Mouse (Mus musculus) liver, embryonic 14.5 days (tissue): ENCODE measurements around the gene Tarsl2. TPM values are rescaled to one million over a fixed set of nuclear protein-coding genes. Genes with fewer than 3 reads are reported as not detected.

Experiments
- ATAC-seq: fragments of 200-750 bp; cut with Nextera tagmentation; 2 replicates; pipeline ENCODE4 v1.8.0; 2017; ENCODE audit warnings: moderate number of reproducible peaks, mild to moderate bottlenecking, moderate library complexity; ENCODE audit not compliant: insufficient read depth
- DNase-seq, 3 experiments: peaks; one replicate each; pipeline ENCODE4 v3.0.0-alpha.2; 2012 to 2013; ENCODE audit warnings: low read depth in 3 of 3, low spot score in 3 of 3
- H3K27ac ChIP-seq: fragments of 300-500 bp; sonication (generic); 2 replicates; pipeline ENCODE4 v1.5.1; 2014; ENCODE audit warnings: moderate library complexity, mild to moderate bottlenecking, control low read depth, inconsistent platforms
- H3K27me3 ChIP-seq: fragments of 300-500 bp; sonication (generic); 2 replicates; pipeline ENCODE4 v1.6.1; 2014; ENCODE audit warnings: mild to moderate bottlenecking, low read length, moderate library complexity; ENCODE audit not compliant: control insufficient read depth, insufficient read depth
- H3K36me3 ChIP-seq: fragments of 300-500 bp; sonication (generic); replicated peaks from 2 replicates; pipeline ENCODE4 v1.6.1; 2014; ENCODE audit warnings: low read depth; ENCODE audit not compliant: control insufficient read depth, insufficient read depth
- H3K4me1 ChIP-seq, 2 experiments: fragments of 200-500 bp in 1 of 2; fragments of 300-500 bp in 1 of 2; sonication (generic) in 1 of 2; replicated peaks; 2 replicates each; pipeline ENCODE4 v1.6.1; 2012 to 2014; ENCODE audit warnings: antibody characterized with exemption in 1 of 2, inconsistent platforms in 1 of 2, low read length in 1 of 2; ENCODE audit not compliant: control insufficient read depth in 2 of 2, insufficient read depth in 2 of 2
- H3K4me2 ChIP-seq: fragments of 300-500 bp; sonication (generic); 2 replicates; pipeline ENCODE4 v1.6.1; 2014; ENCODE audit warnings: low read depth, mild to moderate bottlenecking, control low read depth, moderate library complexity
- H3K4me3 ChIP-seq, 2 experiments: fragments of 200-500 bp in 1 of 2; fragments of 300-500 bp in 1 of 2; sonication (generic) in 1 of 2; 2 replicates each; pipeline ENCODE4 v1.5.1; 2012 to 2014; ENCODE audit warnings: low read depth in 2 of 2, low read length in 2 of 2, mild to moderate bottlenecking in 2 of 2, control low read depth in 1 of 2, inconsistent platforms in 1 of 2, moderate library complexity in 1 of 2; ENCODE audit not compliant: insufficient read depth in 1 of 2
- H3K9ac ChIP-seq: fragments of 300-500 bp; sonication (generic); replicated peaks from 2 replicates; pipeline ENCODE4 v1.6.1; 2014; ENCODE audit warnings: mild to moderate bottlenecking, control low read depth, moderate library complexity
- H3K9me3 ChIP-seq: fragments of 300-500 bp; sonication (generic); 2 replicates; pipeline ENCODE4 v1.6.1; 2016; ENCODE audit warnings: low read length, mixed read lengths; ENCODE audit not compliant: control insufficient read depth
- CTCF ChIP-seq: IDR thresholded peaks from 2 replicates; pipeline ENCODE4 v1.5.1; 2016; ENCODE audit warnings: antibody characterized with exemption, low read depth, control low read depth
- EP300 ChIP-seq: IDR thresholded peaks from 2 replicates; pipeline ENCODE4 v1.6.1; 2016; ENCODE audit warnings: antibody characterized with exemption, low read depth
- WGBS: fragments of 180-500 bp; shearing (Covaris S2); extraction: QIAGEN DNeasy Blood & Tissue Kit; methylation state at CpG from one replicate; pipeline ENCODE4 v1.1.7; 2014; ENCODE audit not compliant: insufficient replicate concordance; 5-methylcytosine and 5-hydroxymethylcytosine counted together
- polyA plus RNA-seq, 2 experiments: library from polyadenylated mRNA; depleted of rRNA in 1 of 2; stranded (reverse) in 1 of 2; unstranded in 1 of 2; fragments of >200 nt; fragmentation: Nextera tagmentation in 1 of 2; extraction: Ambion mirVana in 1 of 2; gene quantifications; 2 replicates each; pipeline versions ENCODE4 v1.2.1 to v1.2.3; 2012 to 2014

The Tarsl2 gene
- polyA plus RNA-seq (2012; rRNA removed): 6.3 and 10.7 TPM in 2 replicates
- polyA plus RNA-seq (2014; fragmentation: Nextera tagmentation; extraction: Ambion mirVana): 18.2 and 22.9 TPM in 2 replicates

DNA sequence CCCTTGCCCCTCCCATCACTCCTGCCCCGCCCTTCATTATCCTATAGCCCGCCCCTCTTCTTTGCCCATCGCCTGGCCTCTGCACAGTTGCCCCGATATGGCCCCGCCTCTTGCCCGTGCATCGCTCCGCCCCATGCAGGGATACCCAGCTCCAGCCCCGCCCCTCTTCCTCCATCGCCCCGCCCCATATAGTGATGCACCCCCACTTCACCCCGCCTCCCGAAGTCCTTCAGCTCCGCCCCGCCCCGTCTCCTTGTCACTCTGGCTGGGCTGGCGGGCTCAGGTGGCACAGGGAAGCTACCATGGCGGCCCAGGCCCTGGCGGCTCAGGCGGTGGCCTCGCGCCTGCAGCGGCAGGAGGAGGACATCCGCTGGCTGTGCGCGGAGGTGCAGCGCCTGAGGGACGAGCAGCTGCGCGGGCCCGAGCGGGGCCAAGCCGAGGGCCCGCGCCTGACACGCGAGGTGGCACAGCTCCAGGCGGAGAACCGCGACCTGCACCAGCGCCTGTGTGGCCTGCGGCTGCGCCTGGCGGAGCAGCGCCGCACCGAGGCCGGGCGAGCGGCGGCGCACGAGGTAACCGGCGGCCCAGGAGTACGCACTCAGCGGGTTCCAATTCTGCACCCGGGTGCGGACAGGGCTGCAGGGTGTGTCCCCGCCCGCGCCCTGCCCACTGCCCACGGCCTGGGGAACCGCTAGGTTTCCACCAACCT is at the start of gene Tarsl2:
Gene Tarsl2 (plus strand): TSS at position 256 of the 709 bp plus-strand sequence.
- H3K4me1 ChIP-seq: peaks cover 25 to 33% of the 10 kb centered on the region in 2 experiments
- H3K36me3 ChIP-seq: peaks cover 18% of the 10 kb centered on the region
- H3K27me3 ChIP-seq: no peaks in the 10 kb centered on the region
- peak within 1 kb of the TSS; percentile 92 for H3K4me2 ChIP-seq
- WGBS: under 1% methylated on average over 56 of the region's 64 CpGs
- peak; percentile 89 to 95 (median 91) for DNase-seq
- H3K4me3 ChIP-seq: peak within 1 kb of the TSS; percentile 62 to 83
- peak within 1 kb of the TSS; percentile 82 for H3K9ac ChIP-seq
- peak within 1 kb of the TSS; percentile 86 for H3K27ac ChIP-seq
- ATAC-seq: peak; percentile 88
- H3K9me3 ChIP-seq: no peaks in the 10 kb centered on the region
- TF ChIP-seq CTCF (no peak; the same call in none of the 2 replicates), EP300 (no peak)

DNA sequence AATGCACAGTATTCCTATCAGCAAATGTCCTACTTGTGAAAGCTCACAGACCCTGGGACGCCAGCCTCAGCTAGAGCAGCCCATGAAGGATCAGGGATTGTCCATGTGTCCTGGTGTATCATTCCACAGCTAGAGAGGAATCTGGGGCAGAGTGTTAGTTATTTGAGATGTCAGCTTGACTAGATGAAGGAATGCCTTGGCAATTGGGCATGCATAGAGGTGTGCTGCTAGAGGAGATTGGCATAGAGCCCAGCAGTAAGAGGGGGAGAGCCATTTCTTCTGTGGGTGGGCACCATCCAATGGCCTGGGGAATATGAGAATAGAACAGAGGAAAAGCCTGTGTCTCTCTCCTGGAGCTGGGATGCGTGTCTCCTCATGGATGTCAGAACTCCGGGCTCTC is 38.6 kb upstream of the Tarsl2 start:
- WGBS: 42% methylated on average over 3 of the region's 3 CpGs
- Histone ChIP-seq H3K4me2 (no peak overlapping the region), H3K27ac (no peak overlapping the region), H3K4me1 (no peaks in the 10 kb centered on the region), H3K27me3 (no peaks in the 10 kb centered on the region), H3K9ac (no peak overlapping the region), H3K36me3 (no peaks in the 10 kb centered on the region), H3K9me3 (no peaks in the 10 kb centered on the region), H3K4me3 (no peak overlapping the region)
- TF ChIP-seq CTCF (no peak), EP300 (no peak)
- DNase-seq (no peak), ATAC-seq (no peak)

DNA sequence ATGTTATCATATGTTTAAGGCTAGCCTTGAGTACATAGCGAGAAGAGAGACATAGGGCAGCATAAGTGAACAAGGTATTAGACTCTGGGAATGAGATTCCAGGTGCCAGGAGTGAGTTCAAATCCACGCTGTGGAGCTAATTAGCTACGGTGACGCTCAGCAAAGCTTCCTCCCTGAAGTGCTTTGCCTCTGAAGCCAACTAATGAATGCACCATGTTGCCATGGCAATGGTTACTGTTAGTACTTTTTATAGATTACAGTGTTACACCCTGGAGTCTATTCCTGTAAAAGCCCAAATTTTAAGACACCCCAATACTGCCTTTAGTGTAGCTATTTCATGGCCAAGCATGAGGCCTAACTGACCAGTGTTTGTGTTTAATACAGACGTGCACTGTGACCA is 37.7 kb upstream of the Tarsl2 start:
- TF ChIP-seq EP300 (no peak), CTCF (no peak)
- H3K4me3 ChIP-seq: no peak overlapping the region
- 54% methylated on average over 5 of the region's 5 CpGs for WGBS
- no peaks in the 10 kb centered on the region for H3K9me3 ChIP-seq
- DNase-seq (no peak), ATAC-seq (no peak)
- H3K9ac ChIP-seq: no peak overlapping the region
- no peak overlapping the region for H3K27ac ChIP-seq
- no peaks in the 10 kb centered on the region for H3K4me1 ChIP-seq
- H3K4me2 ChIP-seq: no peak overlapping the region
- no peaks in the 10 kb centered on the region for H3K27me3 ChIP-seq
- no peaks in the 10 kb centered on the region for H3K36me3 ChIP-seq

DNA sequence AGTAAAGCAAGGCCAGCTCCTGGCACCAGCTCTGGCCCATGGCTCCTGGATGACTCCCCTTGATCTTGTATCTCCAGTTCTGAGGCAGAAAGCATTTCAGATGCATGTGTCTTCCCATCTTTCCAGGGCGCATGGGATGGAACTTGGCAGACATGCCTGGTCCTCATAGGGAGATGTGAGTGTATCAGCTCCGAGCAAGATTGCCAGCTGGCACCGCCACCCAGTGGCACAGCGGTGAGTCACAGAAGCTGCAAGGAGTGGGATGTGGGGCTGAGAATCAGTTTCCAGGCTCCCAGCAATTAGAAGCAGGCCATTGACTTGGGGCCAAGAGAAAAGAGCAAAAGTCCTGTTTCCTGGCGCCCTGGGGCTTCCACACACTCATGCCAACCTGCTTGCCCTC is 34.5 kb upstream of the Tarsl2 start:
- TF ChIP-seq EP300 (no peak), CTCF (0 out of 2 replicates have a peak, but pooled peaks have one; percentile 8)
- no peak for DNase-seq
- 68% methylated on average over 5 of the region's 5 CpGs for WGBS
- Histone ChIP-seq H3K9ac (no peak overlapping the region), H3K4me1 (no peaks in the 10 kb centered on the region), H3K27ac (no peak overlapping the region), H3K27me3 (no peaks in the 10 kb centered on the region), H3K9me3 (no peaks in the 10 kb centered on the region), H3K36me3 (no peaks in the 10 kb centered on the region), H3K4me3 (no peak overlapping the region), H3K4me2 (no peak overlapping the region)
- no peak for ATAC-seq

DNA sequence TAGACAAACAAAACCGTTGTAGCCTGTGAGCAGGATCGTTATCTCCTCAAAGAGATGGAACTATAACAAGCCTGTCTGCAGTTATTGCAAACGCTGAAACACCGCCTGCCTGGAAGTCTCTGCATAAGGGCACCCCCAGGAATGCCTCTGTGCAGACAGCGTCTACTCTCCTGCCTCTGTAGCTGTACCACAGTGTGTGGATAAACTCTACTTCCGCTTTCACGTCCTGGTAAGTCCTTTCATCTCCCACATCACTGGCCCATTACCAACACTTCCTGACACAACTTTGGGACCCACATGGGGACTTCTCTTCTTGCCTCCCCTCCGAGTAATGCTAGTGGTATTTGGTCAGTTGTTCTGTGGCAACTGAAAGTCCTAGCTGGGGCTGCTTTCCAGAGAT is 34.0 kb upstream of the Tarsl2 start:
- DNase-seq (no peak), ATAC-seq (no peak)
- no peaks in the 10 kb centered on the region for H3K4me1 ChIP-seq
- H3K36me3 ChIP-seq: no peaks in the 10 kb centered on the region
- no peak overlapping the region for H3K9ac ChIP-seq
- no peaks in the 10 kb centered on the region for H3K27me3 ChIP-seq
- no peak overlapping the region for H3K27ac ChIP-seq
- 50% methylated on average over 8 of the region's 8 CpGs for WGBS
- TF ChIP-seq EP300: no peak
- TF ChIP-seq CTCF: no peak
- no peak overlapping the region for H3K4me2 ChIP-seq
- H3K9me3 ChIP-seq: no peaks in the 10 kb centered on the region
- H3K4me3 ChIP-seq: no peak overlapping the region
